Mouse (Mus musculus) heart, adult 9 months (tissue): ENCODE measurements around the gene Sri.
A peak's percentile ranks its signal among the peaks of the same experiment; 100 is the strongest.
"Not testable (repeated sequence)": the region's sequence is repeated elsewhere in the genome, so short reads cannot be mapped to it uniquely, and the experiment has no call there.

Experiments
- DNase-seq, 2 experiments: peaks; one replicate each; pipeline ENCODE4 v3.0.0; 2022; ENCODE audit warnings: low spot score in 2 of 2

Gene Sri

GRCm38 (mm10) chr5:8045855-8046254, at the start of gene Sri:
Gene Sri, plus strand, starts transcription at chr5:8046078.
- no peak for DNase-seq

- DNase-seq = no peak
Measured at GRCm38 (mm10) chr5:7996401-7997044, 49.4 kb upstream of the Sri start.

DNA sequence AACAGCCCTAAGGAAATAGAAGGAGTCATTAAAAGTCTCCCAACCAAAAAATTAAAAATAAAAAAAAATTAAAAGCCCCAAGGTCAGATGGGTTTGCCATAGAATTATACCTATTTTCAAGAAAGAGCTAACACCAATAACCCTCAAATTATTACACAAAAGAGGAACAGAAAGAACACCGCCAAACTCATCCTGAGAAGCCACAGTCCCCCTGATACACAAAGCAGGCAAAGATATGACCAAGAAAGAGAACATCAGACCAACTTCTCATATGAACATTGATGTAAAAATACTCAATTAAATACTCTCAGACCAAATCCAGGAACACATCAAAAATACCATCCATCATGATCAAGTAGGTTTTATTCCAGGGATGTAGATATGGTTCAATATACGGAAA, 48.8 kb upstream of the Sri start:
- no peak for DNase-seq

GRCm38 (mm10) chr5:8000466-8000865, 45.4 kb upstream of the Sri start:
- DNase-seq = no peak

- DNase-seq = no peak
Measured at GRCm38 (mm10) chr5:8002827-8003226, 43.1 kb upstream of the Sri start.

GRCm38 (mm10) chr5:8013276-8013675, 32.6 kb upstream of the Sri start:
- DNase-seq = no peak

DNA sequence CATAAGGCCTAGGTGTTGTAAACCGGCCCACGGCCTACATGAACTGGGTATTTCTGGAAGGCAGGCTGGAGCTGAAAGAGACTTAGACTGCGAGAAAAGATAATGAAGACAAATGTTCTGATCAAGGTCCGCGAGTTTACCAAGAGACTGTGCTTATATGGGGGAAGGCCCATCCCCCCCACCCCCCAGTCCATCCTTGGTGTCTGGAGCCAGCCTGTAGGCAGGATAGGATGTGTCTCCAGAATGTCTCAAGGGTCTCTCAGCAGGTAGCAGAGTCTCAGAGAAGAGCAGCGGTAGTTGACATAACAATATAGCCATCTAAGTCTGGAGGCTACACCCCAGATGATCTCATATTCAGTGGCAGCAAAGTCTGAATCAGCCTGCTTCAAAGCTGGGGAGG, 11.3 kb upstream of the Sri start:
- DNase-seq = not testable (repeated sequence)

DNA sequence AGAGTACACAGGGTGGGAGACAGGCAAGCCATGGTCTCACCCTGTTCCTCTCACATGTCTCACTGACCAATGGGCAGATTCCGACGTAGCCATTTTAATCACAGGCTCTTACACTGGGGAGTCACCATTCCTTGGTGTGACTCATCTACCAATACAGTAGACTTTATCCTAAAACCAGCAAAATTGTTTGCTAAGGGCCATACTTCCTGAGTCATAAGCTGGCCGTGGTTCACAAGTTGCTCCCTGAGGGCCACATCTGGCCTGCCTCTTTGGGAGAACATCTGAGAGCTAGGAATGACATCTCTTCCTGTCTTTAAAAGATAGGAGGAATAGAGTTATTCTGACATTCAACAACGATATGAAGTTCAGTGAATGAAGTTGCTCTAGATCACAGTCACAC, 7.9 kb downstream of the Sri start:
- DNase-seq = peak; percentile 43 to 56

GRCm38 (mm10) chr5:8055721-8056129, 9.8 kb downstream of the Sri start:
- DNase-seq = peak in 1 of 2 experiments; percentile 31

- peak; percentile 83 for DNase-seq
Measured at GRCm38 (mm10) chr5:8056141-8057017, 10.5 kb downstream of the Sri start.

DNA sequence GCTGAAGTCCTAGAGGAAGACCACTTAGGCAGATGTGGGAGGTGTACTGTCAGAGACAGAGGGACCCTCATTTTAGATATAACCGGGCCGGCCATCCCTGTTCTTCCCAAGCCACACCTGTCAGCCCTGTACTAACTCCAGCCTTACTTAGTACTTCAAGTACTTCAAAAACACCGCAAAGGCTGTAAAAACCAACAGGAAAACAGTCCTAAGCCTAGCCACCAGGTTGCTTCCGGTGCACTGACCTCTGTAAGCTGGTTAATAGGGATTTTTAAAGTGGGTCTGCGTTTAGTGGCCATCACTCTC, 11.1 kb downstream of the Sri start:
- DNase-seq = no peak

- DNase-seq = peak; percentile 13 to 26
Measured at GRCm38 (mm10) chr5:8058056-8058455, 12.2 kb downstream of the Sri start.

DNA sequence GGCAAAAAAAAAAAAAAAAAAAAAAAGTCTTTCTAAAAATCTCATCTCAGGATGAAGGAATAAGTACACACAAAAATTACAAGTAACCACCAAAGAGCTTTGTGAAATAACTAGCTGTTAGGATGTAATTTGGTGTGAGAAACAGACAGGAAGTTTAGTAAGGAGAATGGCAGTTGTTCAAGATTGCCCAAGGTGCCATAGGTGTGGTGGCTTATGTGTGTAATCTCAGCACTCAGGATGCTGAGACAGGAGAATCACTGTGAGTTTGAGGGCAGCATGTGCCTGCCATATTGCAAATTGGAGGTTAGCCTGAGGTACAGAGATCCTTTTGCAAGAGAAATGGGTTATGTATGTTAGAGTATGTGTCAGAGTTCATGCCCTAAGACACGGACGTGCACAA, 16.6 kb downstream of the Sri start:
- DNase-seq = no peak

DNA sequence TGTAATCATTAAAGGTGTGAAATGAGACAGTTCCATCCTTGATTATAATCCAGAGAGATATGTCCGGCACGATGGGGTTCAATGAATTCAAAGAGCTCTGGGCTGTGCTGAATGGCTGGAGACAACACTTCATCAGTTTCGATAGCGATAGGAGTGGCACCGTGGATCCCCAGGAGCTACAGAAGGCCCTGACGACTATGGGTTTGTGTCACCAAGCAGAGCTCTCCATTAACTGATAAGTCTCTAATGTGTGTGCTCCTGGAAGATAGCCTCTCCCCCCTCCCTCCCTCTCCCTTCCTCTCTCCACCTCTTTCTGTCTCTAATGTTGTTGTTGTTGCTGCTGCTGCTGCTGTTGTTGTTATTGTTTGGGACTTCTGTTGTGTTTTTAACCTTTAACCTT, 17.3 kb downstream of the Sri start:
- no peak for DNase-seq

DNA sequence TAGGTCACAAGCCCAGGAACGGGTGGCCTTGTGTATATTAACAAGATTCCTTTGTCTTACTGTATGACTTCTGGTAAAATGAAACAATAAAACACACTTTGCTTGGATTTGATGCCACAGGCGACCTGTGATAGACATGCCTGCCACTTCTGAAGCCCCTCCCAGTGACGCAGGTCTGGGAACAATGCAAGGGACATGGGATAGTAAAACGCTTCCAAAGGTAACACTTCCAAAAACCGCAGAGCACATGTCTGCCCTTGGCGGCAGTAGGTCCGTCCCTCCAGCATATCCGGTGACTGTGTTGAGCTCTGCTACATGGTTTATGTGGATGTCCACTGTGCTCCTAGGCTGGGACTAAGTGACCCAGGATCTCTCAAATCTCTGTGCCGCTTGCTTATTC, 27.5 kb downstream of the Sri start:
- DNase-seq = no peak

DNA sequence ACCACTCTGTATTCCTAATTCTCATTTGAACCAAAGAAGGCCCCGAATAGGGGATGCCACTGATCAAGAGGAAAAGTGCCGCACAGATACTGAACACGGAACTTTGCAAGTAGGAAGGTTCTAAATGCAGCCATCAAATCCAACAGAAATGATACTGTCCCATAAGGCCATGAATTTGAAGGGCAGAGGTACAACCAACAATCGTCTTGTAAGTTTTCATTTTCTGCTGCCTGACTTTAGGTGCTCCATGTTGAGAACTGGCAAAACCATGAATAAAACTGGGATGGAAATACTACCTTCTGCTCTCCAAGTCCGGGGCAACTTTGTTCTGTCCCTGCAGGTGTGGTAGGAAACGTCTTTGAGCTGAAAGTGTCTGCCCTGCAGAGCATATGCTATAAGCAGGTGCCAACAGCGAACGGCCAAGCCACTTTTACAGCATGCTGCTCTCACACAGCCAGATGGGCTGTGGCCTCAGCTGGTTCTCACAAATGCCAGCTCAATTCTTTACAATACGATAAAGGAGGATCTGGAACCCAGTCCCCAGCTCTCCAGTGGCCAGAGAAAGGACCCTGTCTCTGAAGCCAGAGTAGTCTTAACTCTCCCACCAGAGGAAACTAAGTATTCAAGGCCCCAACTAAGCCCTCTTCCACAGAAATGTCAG, 28.2 kb downstream of the Sri start:
- DNase-seq = no peak

GRCm38 (mm10) chr5:8077481-8077880, 31.6 kb downstream of the Sri start:
- no peak for DNase-seq

GRCm38 (mm10) chr5:8082800-8083509, 37.1 kb downstream of the Sri start:
- DNase-seq = no peak

DNA sequence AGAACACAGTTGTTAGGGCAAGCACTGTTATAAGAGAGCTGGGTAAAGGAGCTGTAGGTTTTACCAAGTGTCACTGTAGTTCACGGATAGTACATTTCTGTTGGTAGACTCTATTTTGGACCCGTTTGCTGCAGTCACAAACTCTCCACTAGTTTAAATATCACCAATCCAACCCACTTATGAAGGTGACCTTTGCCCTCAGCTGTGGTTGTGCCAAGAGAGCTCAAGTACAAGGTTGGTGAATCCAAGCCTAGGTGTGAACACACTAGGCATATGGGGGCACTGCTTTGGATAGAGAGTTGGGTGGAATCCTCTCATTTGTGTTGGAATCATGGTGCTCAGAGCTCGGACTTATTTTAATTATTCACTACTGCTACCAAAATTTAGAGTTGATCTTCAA, 39.8 kb downstream of the Sri start:
- DNase-seq = no peak

- DNase-seq = no peak
Measured at GRCm38 (mm10) chr5:8088147-8088546, 42.3 kb downstream of the Sri start.

- no peak for DNase-seq
Measured at GRCm38 (mm10) chr5:8094921-8095320, 49.0 kb downstream of the Sri start.

DNA sequence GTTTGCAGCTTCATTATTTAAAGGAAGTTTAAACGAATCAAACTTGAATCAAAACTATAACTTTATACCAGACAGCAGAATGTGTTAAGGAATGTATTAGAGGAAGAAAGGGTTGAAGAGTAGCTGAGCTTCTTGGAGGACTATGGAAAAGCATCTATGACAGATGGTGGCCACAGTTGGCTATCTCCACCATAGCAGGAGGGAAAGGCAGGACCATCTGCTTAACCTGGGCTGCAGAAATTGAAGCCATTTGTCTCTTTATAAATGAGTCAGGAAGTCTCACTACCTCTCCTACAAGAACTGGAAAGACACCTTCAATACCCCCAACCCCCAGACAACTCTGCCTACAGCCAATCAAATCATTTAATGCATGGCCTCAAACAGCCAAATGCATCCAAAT, 49.8 kb downstream of the Sri start:
- DNase-seq = no peak
